In genomic region chr15:19360650-19361049, GRCm38 (mm10) we compare ENCODE assay signal across 8 mouse cellular contexts.
DNase-seq lines count a peak whose midpoint lies in the region; ATAC-seq lines count a peak whose summit lies in the region.

No protein-coding gene starts in this region.

- no peaks in the 10 kb centered on the region for H3K36me3 ChIP-seq in hindbrain, embryonic 10.5 days
- H3K36me3 ChIP-seq in hindbrain, embryonic 12.5 days, result no peaks in the 10 kb centered on the region
- H3K36me3 ChIP-seq in midbrain, embryonic 15.5 days (replicated peaks), result no peaks in the 10 kb centered on the region

- H3K4me2 ChIP-seq in hindbrain, embryonic 12.5 days (replicated peaks), result no peak overlapping the region
- H3K4me2 ChIP-seq in midbrain, embryonic 15.5 days, result no peak overlapping the region

- peak; percentile 5 for DNase-seq in hindbrain, embryonic 10.5 days (ENCODE audit: low spot score)
- DNase-seq in Muller cell, postnatal 12 days (ENCODE audit: inconsistent ontology term), result peak; percentile 13
- peak; percentile 17 to 25 for DNase-seq in frontal cortex, postnatal 10 days (ENCODE audit: low spot score in 2 of 2)
- no peak for DNase-seq in thymus, adult 18-20 months
- DNase-seq in heart, adult 18-20 months, result no peak

- H3K4me3 ChIP-seq in hindbrain, embryonic 10.5 days, result no peak overlapping the region
- no peak overlapping the region for H3K4me3 ChIP-seq in hindbrain, embryonic 12.5 days
- H3K4me3 ChIP-seq in midbrain, embryonic 15.5 days, result no peak overlapping the region

- no peaks in the 10 kb centered on the region for H3K4me1 ChIP-seq in hindbrain, embryonic 10.5 days (replicated peaks)
- no peaks in the 10 kb centered on the region for H3K4me1 ChIP-seq in hindbrain, embryonic 12.5 days
- H3K4me1 ChIP-seq in midbrain, embryonic 15.5 days, result no peaks in the 10 kb centered on the region

- no peaks in the 10 kb centered on the region for H3K9me3 ChIP-seq in hindbrain, embryonic 10.5 days
- no peaks in the 10 kb centered on the region for H3K9me3 ChIP-seq in hindbrain, embryonic 12.5 days (replicated peaks)
- no peaks in the 10 kb centered on the region for H3K9me3 ChIP-seq in midbrain, embryonic 15.5 days

- WGBS in hindbrain, embryonic 10.5 days, result 45% methylated on average over 3 of the region's 3 CpGs
- 41% methylated on average over 3 of the region's 3 CpGs for WGBS in hindbrain, embryonic 12.5 days
- WGBS in midbrain, embryonic 15.5 days, result 26% methylated on average over 3 of the region's 3 CpGs

- no peaks in the 10 kb centered on the region for H3K27me3 ChIP-seq in hindbrain, embryonic 10.5 days (ENCODE audit: insufficient read depth, poor library complexity, severe bottlenecking)
- no peaks in the 10 kb centered on the region for H3K27me3 ChIP-seq in hindbrain, embryonic 12.5 days
- no peaks in the 10 kb centered on the region for H3K27me3 ChIP-seq in midbrain, embryonic 15.5 days (replicated peaks)

- H3K9ac ChIP-seq in hindbrain, embryonic 12.5 days, result no peak overlapping the region
- no peak overlapping the region for H3K9ac ChIP-seq in midbrain, embryonic 15.5 days

- no peak overlapping the region for H3K27ac ChIP-seq in hindbrain, embryonic 10.5 days
- H3K27ac ChIP-seq in hindbrain, embryonic 12.5 days, result no peak overlapping the region
- no peak overlapping the region for H3K27ac ChIP-seq in midbrain, embryonic 15.5 days

- no peak for ATAC-seq in hindbrain, embryonic 12.5 days (ENCODE audit: low FRiP score)
- ATAC-seq in midbrain, embryonic 15.5 days (replicated peaks), result peak; percentile 83
- no peak for ATAC-seq in erythroblast, adult 5-6 weeks (replicated peaks; ENCODE audit: low FRiP score, poor library complexity, severe bottlenecking)

Comparison
In these comparisons a context has a peak if more than half of its experiments do, and no peak if none do; other contexts are left out.
1. DNase-seq: peak in hindbrain, embryonic 10.5 days (single experiment), Muller cell, postnatal 12 days (single experiment) and frontal cortex, postnatal 10 days (2 of 2); none in thymus, adult 18-20 months (0 of 2) and heart, adult 18-20 months (0 of 2).